Mouse (Mus musculus) cerebellum, adult 2 months (tissue): ENCODE data around the gene Hes5.

Source experiments
- CTCF ChIP-seq: fragments of 200-500 bp; IDR thresholded peaks from 2 replicates; pipeline ENCODE4 v1.5.1; 2011; ENCODE audit warnings: low read depth, mild to moderate bottlenecking, control low read depth, low read length, moderate library complexity, borderline replicate concordance; ENCODE audit not compliant: insufficient read depth
- POLR2A ChIP-seq: fragments of 200-500 bp; IDR thresholded peaks from 2 replicates; pipeline ENCODE4 v1.6.1; 2011; ENCODE audit warnings: low read length, control low read depth, borderline replicate concordance; ENCODE audit not compliant: insufficient read depth

DNA sequence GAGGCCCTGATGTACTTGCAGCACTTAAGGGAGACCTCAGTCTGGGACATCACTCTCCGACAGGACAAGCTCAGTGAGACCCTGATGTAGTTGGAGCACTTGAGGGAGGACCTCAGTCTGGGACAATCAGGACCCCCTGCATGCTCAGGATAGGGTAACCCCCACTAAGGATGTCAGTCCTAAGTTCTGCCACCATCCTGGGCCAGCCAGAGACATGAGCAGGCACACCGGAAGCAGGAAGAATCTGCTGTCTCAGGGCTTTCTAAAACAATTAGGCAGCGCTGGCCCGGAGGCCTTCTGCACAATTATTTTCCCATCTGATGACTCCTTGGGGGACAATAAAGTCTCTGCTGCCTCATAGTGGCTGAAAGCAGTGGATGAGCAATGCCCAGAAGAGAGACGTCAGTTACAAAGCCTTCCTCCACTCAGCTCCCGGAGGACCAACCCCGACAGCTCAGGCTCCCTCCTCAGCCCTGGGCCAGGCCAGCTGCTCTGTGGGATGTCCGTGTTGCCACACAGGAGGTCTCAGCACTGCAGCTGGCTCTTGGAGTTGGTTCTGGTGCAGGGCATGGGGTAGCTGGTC lies 35.9 kb downstream of the Hes5 start:
- TF ChIP-seq POLR2A: no peak
- peak; percentile 38; the same call in 1 of the 2 replicates for TF ChIP-seq CTCF
